Mouse (Mus musculus) cerebellum, adult 18-20 months (tissue): Measurements from ENCODE around the gene Tbc1d21.

Experiments used
- DNase-seq, 2 experiments: peaks; one replicate each; pipeline ENCODE4 v3.0.0; 2021

Gene Tbc1d21

GRCm38 (mm10) chr9:58336650-58337281 lies 33.5 kb downstream of the Tbc1d21 start:
- no peak for DNase-seq

GRCm38 (mm10) chr9:58331276-58331675 lies 39.0 kb downstream of the Tbc1d21 start:
- DNase-seq, result no peak

GRCm38 (mm10) chr9:58330293-58330692 lies 40.0 kb downstream of the Tbc1d21 start:
- peak; percentile 74 to 77 for DNase-seq

GRCm38 (mm10) chr9:58327382-58327781 lies 42.9 kb downstream of the Tbc1d21 start:
- no peak for DNase-seq

GRCm38 (mm10) chr9:58326477-58327180 lies 43.6 kb downstream of the Tbc1d21 start:
- DNase-seq, result no peak

GRCm38 (mm10) chr9:58321681-58322080 lies 48.6 kb downstream of the Tbc1d21 start:
- no peak for DNase-seq

GRCm38 (mm10) chr9:58318317-58318716 lies 51.9 kb downstream of the Tbc1d21 start:
- DNase-seq, result no peak

GRCm38 (mm10) chr9:58317381-58317780 lies 52.9 kb downstream of the Tbc1d21 start:
- DNase-seq, result no peak

- DNase-seq, result no peak
Measured at GRCm38 (mm10) chr9:58316784-58317183, 53.5 kb downstream of the Tbc1d21 start.

GRCm38 (mm10) chr9:58315850-58316249 lies 54.4 kb downstream of the Tbc1d21 start:
- DNase-seq, result no peak

GRCm38 (mm10) chr9:58314682-58315360 lies 55.4 kb downstream of the Tbc1d21 start:
- no peak for DNase-seq

- DNase-seq, result peak; percentile 12 to 13
Measured at GRCm38 (mm10) chr9:58312944-58313359, 57.3 kb downstream of the Tbc1d21 start, which contains the start of gene Loxl1. Gene Loxl1, minus strand, starts transcription at chr9:58313186.

- DNase-seq, result no peak
Measured at GRCm38 (mm10) chr9:58312196-58312943, 57.9 kb downstream of the Tbc1d21 start.

- DNase-seq, result no peak
Measured at GRCm38 (mm10) chr9:58311191-58311910, 58.9 kb downstream of the Tbc1d21 start.

GRCm38 (mm10) chr9:58310043-58310660 lies 60.1 kb downstream of the Tbc1d21 start:
- no peak for DNase-seq
